Mouse (Mus musculus) cortical plate, adult 2 months (tissue): ENCODE data around the gene Ankrd35. TPM values are rescaled to one million over a fixed set of nuclear protein-coding genes. Genes with fewer than 3 reads are reported as not detected.
"Not testable (repeated sequence)": the region's sequence is repeated elsewhere in the genome, so short reads cannot be mapped to it uniquely, and the experiment has no call there.

Experiments used
- H3K27ac ChIP-seq: fragments of 200-500 bp; 2 replicates; pipeline ENCODE4 v1.5.1; 2012; ENCODE audit warnings: low read length, control low read depth, inconsistent platforms; ENCODE audit not compliant: insufficient read depth
- H3K4me1 ChIP-seq: fragments of 200-500 bp; 2 replicates; pipeline ENCODE4 v1.6.1; 2011; ENCODE audit warnings: low read length; ENCODE audit not compliant: control insufficient read depth, insufficient read depth
- H3K4me3 ChIP-seq: fragments of 200-500 bp; 2 replicates; pipeline ENCODE4 v1.5.1; 2011; ENCODE audit warnings: mild to moderate bottlenecking, low read length, control low read depth; ENCODE audit not compliant: insufficient read depth
- CTCF ChIP-seq: fragments of 200-500 bp; IDR thresholded peaks from 2 replicates; pipeline ENCODE4 v1.5.1; 2011; ENCODE audit warnings: mild to moderate bottlenecking, control low read depth, low read length; ENCODE audit not compliant: insufficient read depth; ENCODE audit errors: extremely low read depth
- POLR2A ChIP-seq: fragments of 200-500 bp; IDR thresholded peaks from 2 replicates; pipeline ENCODE4 v1.6.1; 2011; ENCODE audit warnings: mild to moderate bottlenecking, low read length, control low read depth; ENCODE audit not compliant: insufficient read depth; ENCODE audit errors: extremely low read depth
- polyA plus RNA-seq: library from polyadenylated mRNA; depleted of rRNA; stranded (reverse); fragments of >200 nt; gene quantifications from 2 replicates; pipeline ENCODE4 v1.2.3, GENCODE M21; 2012; rRNA removed

Ankrd35 gene
- polyA plus RNA-seq, 1 experiment: 7.8 TPM

DNA sequence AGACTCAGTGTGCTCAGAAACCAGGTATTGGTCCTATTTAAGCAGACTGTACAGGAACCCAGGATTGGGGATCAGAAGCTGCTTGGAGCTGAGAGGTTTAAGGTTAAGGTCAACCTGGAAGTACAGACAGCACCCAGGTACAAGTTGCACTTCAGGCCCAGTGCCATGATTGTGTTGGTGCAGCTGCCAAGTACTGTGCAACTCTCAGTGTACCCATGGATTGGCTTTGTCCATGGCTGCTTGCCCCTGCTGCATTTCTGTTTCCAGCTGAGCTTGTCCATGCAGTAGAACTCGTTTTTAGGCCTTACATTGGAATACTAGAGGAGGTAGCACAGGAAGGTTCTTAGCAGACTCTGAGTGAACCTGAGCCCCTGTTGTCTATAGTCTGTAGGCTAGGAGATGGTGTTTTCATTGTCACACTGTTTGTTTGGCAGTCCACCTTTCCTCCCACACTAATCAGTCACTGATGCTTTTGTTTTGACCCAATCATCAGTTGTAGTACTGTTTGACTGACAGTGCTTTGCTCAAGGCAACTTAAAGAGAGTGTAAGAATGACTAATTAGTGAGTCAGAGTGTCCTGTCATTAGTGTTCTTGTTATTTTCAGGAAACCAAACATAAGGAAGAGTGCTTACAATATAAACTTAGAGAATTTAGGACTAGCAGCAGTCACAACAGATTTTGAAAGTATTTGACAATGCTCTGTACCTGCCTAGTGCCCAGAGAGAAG, 67.2 kb downstream of the Ankrd35 start:
- H3K27ac ChIP-seq: no peak overlapping the region
- H3K4me3 ChIP-seq: no peak overlapping the region
- peaks cover 4% of the 10 kb centered on the region; the same call in 1 of the 2 replicates for H3K4me1 ChIP-seq
- TF ChIP-seq POLR2A (no peak), CTCF (no peak)

DNA sequence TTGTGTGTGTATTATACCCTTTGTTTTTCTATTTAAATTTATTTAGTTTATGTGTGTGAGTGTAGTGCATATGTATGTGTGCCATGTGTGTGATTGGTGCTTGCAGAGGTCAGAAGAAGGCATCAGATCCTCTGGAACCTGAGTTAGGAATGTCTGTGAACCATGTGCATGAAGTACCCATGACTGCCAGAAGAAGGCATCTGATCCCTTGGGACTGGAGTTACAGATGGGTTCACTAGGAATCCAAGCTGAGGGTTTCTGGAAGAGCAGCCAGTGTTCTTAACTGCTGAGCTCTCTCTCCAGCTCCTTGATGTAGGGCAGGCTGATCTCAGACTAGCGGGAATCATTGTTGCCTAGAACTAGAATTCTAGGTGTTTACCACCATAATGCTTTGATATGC, 68.1 kb downstream of the Ankrd35 start:
- TF ChIP-seq POLR2A (no peak), CTCF (0 out of 2 replicates have a peak, but pooled peaks have one; percentile 9)
- Histone ChIP-seq H3K27ac (no peak overlapping the region), H3K4me1 (peaks cover 4% of the 10 kb centered on the region; the same call in 1 of the 2 replicates), H3K4me3 (no peak overlapping the region)

DNA sequence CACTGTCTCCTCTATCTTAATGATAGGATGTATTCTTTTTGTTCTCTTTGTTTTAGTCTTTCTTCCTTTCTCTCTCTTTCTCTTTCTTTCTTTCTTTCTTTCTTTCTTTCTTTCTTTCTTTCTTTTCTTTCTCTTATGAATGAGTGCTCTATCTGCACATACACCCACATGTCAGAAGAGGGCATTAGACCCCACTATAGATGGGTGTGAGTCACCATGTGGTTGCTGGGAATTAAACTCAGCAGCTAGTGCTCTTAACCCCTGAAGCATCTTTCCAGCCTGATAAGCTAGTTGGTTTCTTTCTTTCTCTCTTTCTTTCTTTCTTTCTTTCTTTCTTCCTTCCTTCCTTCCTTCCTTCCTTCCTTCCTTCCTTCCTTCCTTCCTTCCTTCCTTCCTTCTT, 70.3 kb downstream of the Ankrd35 start:
- not testable (repeated sequence) for H3K4me1 ChIP-seq, H3K27ac ChIP-seq, H3K4me3 ChIP-seq

Other genes with a start within 250 kb of the Ankrd35 start
- not detected in 2 replicates for gene BC107364, start 217.8 kb upstream of the Ankrd35 start, polyA plus RNA-seq
- 1.4 and 1.5 TPM in 2 replicates for gene Hfe2, start 145.0 kb upstream of the Ankrd35 start, polyA plus RNA-seq
- 31.4 and 38.5 TPM in 2 replicates for gene Txnip, start 112.2 kb upstream of the Ankrd35 start, polyA plus RNA-seq
- gene Gm16253, start 93.1 kb upstream of the Ankrd35 start, polyA plus RNA-seq: not detected in 2 replicates
- gene Polr3gl, start 76.0 kb upstream of the Ankrd35 start, polyA plus RNA-seq: 44.5 and 55.9 TPM in 2 replicates
- 61.6 and 61.9 TPM in 2 replicates for gene Ankrd34a, start 73.5 kb upstream of the Ankrd35 start, polyA plus RNA-seq
- gene Lix1l, start 69.0 kb upstream of the Ankrd35 start, polyA plus RNA-seq: 20.9 and 22.7 TPM in 2 replicates
- gene Rbm8a, start 40.2 kb upstream of the Ankrd35 start, polyA plus RNA-seq: 33.9 and 38.0 TPM in 2 replicates
- gene Pex11b, start 34.8 kb upstream of the Ankrd35 start, polyA plus RNA-seq: 62.8 and 66.9 TPM in 2 replicates
- gene Gm42957, start 34.7 kb upstream of the Ankrd35 start, polyA plus RNA-seq: 0.13 and 0.21 TPM in 2 replicates
- 2.9 and 3.9 TPM in 2 replicates for gene Itga10, start 24.5 kb upstream of the Ankrd35 start, polyA plus RNA-seq
- gene Pias3, start 26.3 kb downstream of the Ankrd35 start, polyA plus RNA-seq: 24.6 and 25.4 TPM in 2 replicates
- gene Nudt17, start 38.4 kb downstream of the Ankrd35 start, polyA plus RNA-seq: 16.8 and 19.6 TPM in 2 replicates
- gene Polr3c, start 57.5 kb downstream of the Ankrd35 start, polyA plus RNA-seq: 35.3 and 36.5 TPM in 2 replicates
- 52.3 and 54.9 TPM in 2 replicates for gene Rnf115, start 57.5 kb downstream of the Ankrd35 start, polyA plus RNA-seq
- 0.17 and 0.19 TPM in 2 replicates for gene Pdzk1, start 159.2 kb downstream of the Ankrd35 start, polyA plus RNA-seq
- 0.06 TPM in 1 of 2 replicates, not detected in the other for gene Cd160, start 159.2 kb downstream of the Ankrd35 start, polyA plus RNA-seq
- gene Gja5, start 234.6 kb downstream of the Ankrd35 start, polyA plus RNA-seq: 0.48 and 0.53 TPM in 2 replicates
- 20.4 and 22.4 TPM in 2 replicates for gene Gpr89, start 235.2 kb downstream of the Ankrd35 start, polyA plus RNA-seq